Mouse (Mus musculus) midbrain, embryonic 13.5 days (tissue): ENCODE measurements around the gene Nfam1. TPM values are rescaled to one million over a fixed set of nuclear protein-coding genes. Genes with fewer than 3 reads are reported as not detected.
A peak's percentile ranks its signal among the peaks of the same experiment; 100 is the strongest.
"Not testable (repeated sequence)": the region's sequence is repeated elsewhere in the genome, so short reads cannot be mapped to it uniquely, and the experiment has no call there.

Experiments
- ATAC-seq: fragments of 200-750 bp; cut with Nextera tagmentation; 2 replicates; pipeline ENCODE4 v1.8.0; 2017; ENCODE audit warnings: mild to moderate bottlenecking, moderate TSS enrichment, moderate library complexity
- H3K27ac ChIP-seq: fragments of 300-500 bp; sonication (generic); 2 replicates; pipeline ENCODE4 v1.5.1; 2015; ENCODE audit warnings: inconsistent platforms, mild to moderate bottlenecking, moderate library complexity
- H3K27me3 ChIP-seq: fragments of 300-500 bp; sonication (generic); 2 replicates; pipeline ENCODE4 v1.6.1; 2015; ENCODE audit warnings: mild to moderate bottlenecking, inconsistent platforms
- H3K36me3 ChIP-seq: fragments of 300-500 bp; sonication (generic); 2 replicates; pipeline ENCODE4 v1.6.1; 2015; ENCODE audit warnings: mild to moderate bottlenecking, inconsistent platforms
- H3K4me1 ChIP-seq: fragments of 300-500 bp; sonication (generic); replicated peaks from 2 replicates; pipeline ENCODE4 v1.6.1; 2015; ENCODE audit warnings: inconsistent platforms
- H3K4me2 ChIP-seq: fragments of 300-500 bp; sonication (generic); replicated peaks from 2 replicates; pipeline ENCODE4 v1.6.1; 2015; ENCODE audit warnings: moderate library complexity, mild to moderate bottlenecking, inconsistent platforms
- H3K4me3 ChIP-seq: fragments of 300-500 bp; sonication (generic); replicated peaks from 2 replicates; pipeline ENCODE4 v1.5.1; 2015; ENCODE audit warnings: mild to moderate bottlenecking, inconsistent platforms
- H3K9ac ChIP-seq: fragments of 300-500 bp; sonication (generic); replicated peaks from 2 replicates; pipeline ENCODE4 v1.6.1; 2015; ENCODE audit warnings: mild to moderate bottlenecking, inconsistent platforms
- H3K9me3 ChIP-seq: fragments of 300-500 bp; sonication (generic); 2 replicates; pipeline ENCODE4 v1.6.1; 2016; ENCODE audit warnings: mild to moderate bottlenecking, inconsistent platforms
- WGBS: fragments of 180-500 bp; shearing (Covaris S2); methylation state at CpG from one replicate; pipeline ENCODE4 v1.1.7; 2015; 5-methylcytosine and 5-hydroxymethylcytosine counted together
- polyA plus RNA-seq: library from polyadenylated mRNA; unstranded; fragments of >200 nt; fragmentation: Nextera tagmentation; extraction: Ambion mirVana; gene quantifications from 2 replicates; pipeline ENCODE4 v1.2.1, GENCODE M21; 2015

The Nfam1 gene
- 2.4 and 2.5 TPM in 2 replicates for polyA plus RNA-seq

DNA sequence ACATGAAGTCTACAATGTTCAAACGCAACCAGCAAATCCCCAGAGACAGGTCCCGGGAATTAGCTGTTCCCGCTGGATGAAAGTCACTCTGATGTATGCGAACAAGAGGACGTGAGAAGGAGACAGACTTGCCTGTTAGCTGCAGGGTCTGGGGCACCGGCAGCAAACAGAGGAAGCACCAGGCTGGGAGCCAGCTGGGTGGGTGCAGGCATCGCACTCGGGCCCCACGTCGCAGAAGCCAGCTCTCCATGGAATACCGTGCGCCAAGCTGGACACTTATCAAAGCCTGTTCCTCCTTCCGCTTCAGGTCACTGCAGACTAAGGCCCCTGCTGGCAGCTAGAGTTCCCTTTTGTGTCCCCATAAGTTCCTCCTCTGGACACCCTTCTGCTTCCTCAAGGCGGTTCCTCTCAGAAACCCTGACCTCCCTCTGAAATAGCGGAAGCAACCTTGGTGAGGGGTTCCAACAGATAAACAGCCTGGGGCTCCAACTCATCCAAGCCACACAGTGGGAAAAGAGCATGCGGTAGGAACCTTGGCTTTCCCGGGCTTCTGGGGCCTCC, at the start of gene Nfam1:
Gene Nfam1, minus strand, starts transcription at position 326 of the 561 bp plus-strand sequence.
- Histone ChIP-seq H3K4me2 (peak within 1 kb of the TSS; percentile 49), H3K4me1 (peaks cover 60% of the 10 kb centered on the region)

DNA sequence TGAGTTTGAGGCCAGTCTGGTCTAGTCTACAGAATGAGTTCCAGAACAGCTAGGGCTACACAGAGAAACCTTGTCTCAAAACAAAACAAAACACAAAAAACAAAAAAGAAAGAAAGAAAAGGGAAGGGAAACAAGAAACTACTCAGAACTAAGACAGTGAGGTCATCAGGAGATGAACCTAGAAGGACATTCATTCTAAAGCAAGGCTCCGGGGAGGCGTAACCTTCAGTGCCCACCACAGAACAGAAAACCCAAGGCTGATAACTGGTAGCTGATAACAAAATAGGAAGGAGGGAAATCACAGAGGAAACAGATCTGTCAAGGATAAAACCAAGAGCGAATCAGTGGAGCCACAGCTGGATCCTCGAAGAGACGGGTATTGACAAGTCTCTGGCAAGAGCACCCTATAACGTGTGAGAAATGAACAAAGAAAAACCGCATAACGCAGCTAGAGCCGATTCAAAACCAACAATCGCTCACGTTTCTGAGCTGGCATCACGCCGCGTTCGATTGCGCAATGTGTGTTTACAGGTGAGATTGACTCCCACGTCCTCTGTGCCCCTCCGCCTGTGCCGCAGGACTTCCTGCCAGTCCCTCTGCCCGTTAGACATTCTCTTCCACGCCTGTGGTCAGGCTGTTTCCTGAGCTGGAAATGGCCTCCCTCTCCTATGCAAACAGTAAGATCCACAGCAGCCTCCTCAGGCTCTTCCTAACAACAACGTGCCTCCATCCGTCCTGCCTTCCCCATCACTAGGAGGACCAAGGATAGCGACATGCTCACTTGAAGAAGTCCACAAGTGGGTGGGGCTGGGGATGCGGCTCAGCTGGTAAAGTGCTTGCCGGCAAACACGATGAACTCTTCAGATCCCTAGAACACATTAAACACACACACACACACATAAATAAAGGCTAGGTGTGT, 42.8 kb upstream of the Nfam1 start:
- ATAC-seq, result no peak
- H3K4me3 ChIP-seq, result no peak overlapping the region
- no peaks in the 10 kb centered on the region for H3K9me3 ChIP-seq
- H3K4me1 ChIP-seq, result peaks cover 4% of the 10 kb centered on the region; the same call in 1 of the 2 replicates
- no peak overlapping the region for H3K4me2 ChIP-seq
- H3K36me3 ChIP-seq, result no peaks in the 10 kb centered on the region
- peaks cover 6% of the 10 kb centered on the region; the same call in 1 of the 2 replicates for H3K27me3 ChIP-seq
- H3K9ac ChIP-seq, result no peak overlapping the region
- H3K27ac ChIP-seq, result no peak overlapping the region
- WGBS, result 66% methylated on average over 27 of the region's 27 CpGs

More for the DNA sequence above, at the start of gene Nfam1:
- H3K9ac ChIP-seq, result peak within 1 kb of the TSS; percentile 12; the same call in 1 of the 2 replicates
- H3K4me3 ChIP-seq, result no peak within 1 kb of the TSS
- ATAC-seq, result no peak
- H3K9me3 ChIP-seq, result no peaks in the 10 kb centered on the region
- H3K27me3 ChIP-seq, result peaks cover 32% of the 10 kb centered on the region
- 30% methylated on average over 17 of the region's 17 CpGs for WGBS
- H3K36me3 ChIP-seq, result no peaks in the 10 kb centered on the region
- H3K27ac ChIP-seq, result no peak within 1 kb of the TSS; the same call in 1 of the 2 replicates

DNA sequence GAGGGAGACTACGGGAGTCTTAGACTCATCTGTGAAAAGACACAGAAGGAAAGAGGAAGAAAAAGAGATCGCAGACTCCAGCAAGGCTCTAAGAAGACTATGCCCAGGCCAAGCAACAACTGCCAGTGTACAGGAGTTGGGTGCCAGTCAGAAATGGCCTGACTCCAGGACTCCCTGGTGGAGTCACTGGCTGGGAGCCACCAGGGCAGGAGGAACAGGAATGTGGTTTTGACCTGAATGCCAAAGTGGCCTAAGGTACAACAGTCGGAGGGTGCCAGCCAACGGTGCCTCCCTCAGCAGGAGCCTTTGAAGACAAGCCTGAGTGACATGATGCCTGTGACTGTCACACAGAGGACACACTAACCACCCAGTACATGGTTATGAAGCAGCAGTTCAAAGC, 41.1 kb upstream of the Nfam1 start:
- Histone ChIP-seq H3K4me1 (peaks cover 4% of the 10 kb centered on the region; the same call in 1 of the 2 replicates), H3K4me2 (no peak overlapping the region), H3K9me3 (no peaks in the 10 kb centered on the region), H3K9ac (no peak overlapping the region), H3K27me3 (peaks cover 6% of the 10 kb centered on the region; the same call in 1 of the 2 replicates), H3K27ac (no peak overlapping the region), H3K4me3 (no peak overlapping the region), H3K36me3 (no peaks in the 10 kb centered on the region)
- no peak for ATAC-seq
- WGBS, result 87% methylated on average over 4 of the region's 4 CpGs

DNA sequence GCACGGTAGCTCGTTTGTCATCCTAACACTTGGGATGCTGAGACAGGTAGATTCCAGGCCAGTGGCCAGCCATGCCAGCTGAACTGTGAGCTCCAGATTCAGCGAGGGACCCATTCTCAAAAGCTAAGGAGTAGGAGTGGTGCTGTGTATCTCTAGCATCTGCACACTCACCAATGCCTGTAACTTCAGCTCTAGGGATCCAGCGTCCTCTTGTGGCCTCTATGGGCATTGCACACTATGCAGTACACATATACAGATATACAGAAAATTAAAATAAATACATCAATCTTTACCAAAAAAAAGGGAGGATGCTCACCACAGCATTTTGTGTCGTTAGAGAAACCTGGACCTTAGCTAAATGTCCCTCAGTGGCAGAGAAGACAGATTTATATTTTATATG, 38.6 kb upstream of the Nfam1 start:
- H3K27me3 ChIP-seq, result peaks cover 3% of the 10 kb centered on the region; the same call in 1 of the 2 replicates
- no peaks in the 10 kb centered on the region for H3K9me3 ChIP-seq
- WGBS, result 89% methylated on average over 5 of the region's 5 CpGs
- no peak overlapping the region for H3K9ac ChIP-seq
- no peak overlapping the region for H3K4me2 ChIP-seq
- no peak overlapping the region for H3K27ac ChIP-seq
- H3K4me3 ChIP-seq, result no peak overlapping the region
- no peaks in the 10 kb centered on the region; the same call in 1 of the 2 replicates for H3K4me1 ChIP-seq
- no peak for ATAC-seq
- no peaks in the 10 kb centered on the region for H3K36me3 ChIP-seq

DNA sequence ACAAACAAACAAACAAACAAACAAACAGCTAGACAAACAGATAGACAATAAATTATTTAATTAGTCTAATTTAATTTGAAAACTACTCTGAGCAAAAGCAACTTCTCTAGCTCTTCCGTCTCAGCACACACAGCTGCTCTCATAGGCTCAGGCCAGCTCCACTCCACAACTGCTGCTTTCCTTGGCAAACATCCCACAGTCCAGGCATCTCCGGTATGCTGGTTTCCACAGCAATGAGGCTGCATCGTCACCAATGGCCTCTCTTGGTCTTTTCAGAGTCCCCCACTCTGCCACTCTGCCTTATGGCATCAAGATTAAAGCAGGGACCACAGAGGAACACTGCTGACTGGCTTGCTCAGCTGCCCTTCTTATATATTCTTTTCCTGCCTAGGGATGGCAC, 37.8 kb upstream of the Nfam1 start:
- 79% methylated on average over 3 of the region's 3 CpGs for WGBS
- Histone ChIP-seq H3K4me1 (no peaks in the 10 kb centered on the region; the same call in 1 of the 2 replicates), H3K27ac (no peak overlapping the region)

DNA sequence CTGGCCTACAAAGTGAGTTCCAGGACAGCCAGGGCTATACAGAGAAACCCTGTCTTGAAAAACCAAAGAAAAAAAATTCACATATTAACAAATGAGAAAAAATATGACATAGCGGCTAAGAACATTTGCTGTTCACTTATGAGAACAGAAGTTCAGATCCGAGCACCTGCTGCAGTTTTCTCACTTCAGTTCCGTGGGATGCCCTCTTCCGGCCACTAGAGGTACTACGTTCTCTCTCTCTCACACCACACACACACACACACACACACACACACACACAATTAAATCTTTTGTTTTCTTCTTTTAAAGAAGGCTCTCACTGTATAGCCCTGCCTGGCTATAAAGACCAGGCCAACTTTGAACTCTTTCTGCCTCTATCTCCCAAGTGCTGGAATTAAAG, 35.2 kb upstream of the Nfam1 start:
- Histone ChIP-seq H3K27me3 (no peaks in the 10 kb centered on the region), H3K4me2 (no peak overlapping the region), H3K27ac (no peak overlapping the region), H3K4me3 (no peak overlapping the region), H3K9me3 (no peaks in the 10 kb centered on the region), H3K9ac (no peak overlapping the region), H3K36me3 (no peaks in the 10 kb centered on the region), H3K4me1 (no peaks in the 10 kb centered on the region)
- ATAC-seq, result no peak
- 96% methylated on average over 5 of the region's 5 CpGs for WGBS

More for the DNA sequence above, 37.8 kb upstream of the Nfam1 start:
- no peak overlapping the region for H3K9ac ChIP-seq
- H3K4me3 ChIP-seq, result no peak overlapping the region
- H3K4me2 ChIP-seq, result no peak overlapping the region
- H3K36me3 ChIP-seq, result no peaks in the 10 kb centered on the region
- ATAC-seq, result 0 out of 2 replicates have a peak, but pooled peaks have one; percentile 40
- H3K27me3 ChIP-seq, result no peaks in the 10 kb centered on the region
- no peaks in the 10 kb centered on the region for H3K9me3 ChIP-seq

DNA sequence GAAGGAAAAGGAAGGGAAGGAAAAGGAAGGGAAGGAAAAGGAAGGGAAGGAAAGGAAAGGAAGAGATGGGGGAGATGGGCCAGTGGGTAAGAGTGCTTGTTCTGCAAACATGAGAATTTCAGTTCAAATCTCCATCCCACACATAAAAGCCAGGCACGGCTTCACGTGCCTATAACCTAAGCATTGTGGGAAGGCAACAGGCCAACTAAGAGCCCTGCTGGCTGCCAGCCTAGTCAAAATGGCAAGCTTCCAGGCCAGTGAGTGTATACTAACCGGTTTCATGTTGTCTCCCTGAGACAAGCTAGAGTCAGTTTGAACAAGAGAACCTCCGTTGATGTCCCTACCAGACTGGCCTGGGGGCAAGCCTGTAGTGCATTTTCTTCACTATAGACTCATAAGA, 32.4 kb upstream of the Nfam1 start:
- Histone ChIP-seq H3K4me3 (no peak overlapping the region), H3K36me3 (no peaks in the 10 kb centered on the region), H3K4me1 (peaks cover 7% of the 10 kb centered on the region), H3K9ac (no peak overlapping the region), H3K27me3 (no peaks in the 10 kb centered on the region), H3K27ac (no peak overlapping the region), H3K4me2 (no peak overlapping the region), H3K9me3 (no peaks in the 10 kb centered on the region)
- WGBS, result 81% methylated on average over 4 of the region's 4 CpGs
- ATAC-seq, result no peak

DNA sequence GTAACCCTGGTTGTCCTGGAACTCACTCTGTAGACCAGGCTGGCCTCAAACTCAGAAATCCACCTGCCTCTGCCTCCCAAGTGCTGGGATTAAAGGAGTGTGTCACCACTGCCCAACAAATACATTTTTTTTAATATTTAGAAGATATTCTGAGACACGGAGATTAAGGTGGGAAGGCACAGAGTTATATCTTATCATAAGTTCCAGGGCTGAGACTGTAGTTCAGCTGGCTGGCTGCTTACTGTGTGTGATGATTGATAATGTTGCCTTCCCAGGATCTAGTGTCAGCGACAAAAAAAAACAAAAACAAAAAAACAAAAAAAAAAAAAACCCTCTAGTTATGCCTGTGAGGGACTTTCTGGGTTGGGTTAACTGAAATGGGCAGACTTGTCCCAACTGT, 29.5 kb upstream of the Nfam1 start:
- 91% methylated on average over 2 of the region's 2 CpGs for WGBS

DNA sequence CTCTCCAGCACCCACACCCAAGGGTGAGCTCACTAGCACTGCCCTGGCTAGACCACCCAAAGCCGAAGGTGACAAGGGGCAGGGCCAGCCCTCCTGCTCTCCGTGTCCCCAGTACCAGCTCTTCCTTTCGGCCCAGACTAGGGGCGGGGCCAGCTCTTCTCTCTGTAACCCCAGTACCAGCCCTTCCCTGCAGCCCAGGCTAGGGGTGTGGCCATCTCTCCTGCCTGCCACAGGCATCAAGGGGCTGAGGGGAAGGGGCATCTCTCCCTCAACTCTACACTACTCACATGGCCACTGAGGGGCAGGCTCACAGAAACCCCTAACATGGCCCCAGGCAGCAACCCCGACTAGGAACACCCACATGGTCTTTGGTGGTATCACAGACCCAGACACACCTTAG, 28.6 kb upstream of the Nfam1 start:
- WGBS, result 23% methylated on average over 5 of the region's 5 CpGs
- no peaks in the 10 kb centered on the region for H3K27me3 ChIP-seq
- 0 out of 2 replicates have a peak, but pooled peaks have one; percentile 57 for ATAC-seq

More for the DNA sequence above, 29.5 kb upstream of the Nfam1 start:
- peaks cover 30% of the 10 kb centered on the region for H3K4me1 ChIP-seq
- not testable (repeated sequence) for H3K36me3 ChIP-seq, H3K27me3 ChIP-seq, H3K27ac ChIP-seq, H3K4me2 ChIP-seq, ATAC-seq, H3K4me3 ChIP-seq, H3K9me3 ChIP-seq, H3K9ac ChIP-seq

DNA sequence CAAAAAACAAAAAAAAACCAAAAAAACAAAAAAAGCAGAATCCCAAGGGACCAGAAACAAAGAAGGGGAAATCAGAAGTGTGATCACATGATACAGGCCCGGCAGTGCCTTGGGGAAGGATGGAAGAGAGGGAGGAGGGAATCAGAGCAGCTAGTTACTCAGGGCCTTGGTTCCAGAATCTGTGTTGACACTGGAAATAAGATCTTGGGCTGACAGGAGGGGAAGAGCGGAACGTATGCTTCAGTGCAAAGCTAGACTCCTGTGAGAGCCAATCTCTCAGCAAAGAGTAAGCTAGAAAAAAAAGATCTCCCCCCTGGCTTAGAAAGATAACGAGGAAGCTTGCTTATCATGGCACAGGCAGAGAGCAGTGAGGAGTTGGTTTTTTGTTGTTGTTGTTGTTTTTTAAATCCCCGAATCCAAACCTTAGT, 26.1 kb upstream of the Nfam1 start:
- no peak overlapping the region for H3K4me2 ChIP-seq
- peaks cover 52% of the 10 kb centered on the region for H3K4me1 ChIP-seq
- no peaks in the 10 kb centered on the region for H3K9me3 ChIP-seq
- H3K36me3 ChIP-seq, result no peaks in the 10 kb centered on the region
- H3K9ac ChIP-seq, result no peak overlapping the region
- no peaks in the 10 kb centered on the region for H3K27me3 ChIP-seq
- no peak overlapping the region for H3K4me3 ChIP-seq
- ATAC-seq, result no peak
- peak overlapping the region; percentile 71 for H3K27ac ChIP-seq
- WGBS, result 32% methylated on average over 5 of the region's 5 CpGs

More for the DNA sequence above, 28.6 kb upstream of the Nfam1 start:
- Histone ChIP-seq H3K36me3 (no peaks in the 10 kb centered on the region), H3K9me3 (no peaks in the 10 kb centered on the region), H3K4me1 (peaks cover 39% of the 10 kb centered on the region), H3K4me2 (no peak overlapping the region), H3K27ac (no peak overlapping the region), H3K9ac (no peak overlapping the region), H3K4me3 (no peak overlapping the region)

DNA sequence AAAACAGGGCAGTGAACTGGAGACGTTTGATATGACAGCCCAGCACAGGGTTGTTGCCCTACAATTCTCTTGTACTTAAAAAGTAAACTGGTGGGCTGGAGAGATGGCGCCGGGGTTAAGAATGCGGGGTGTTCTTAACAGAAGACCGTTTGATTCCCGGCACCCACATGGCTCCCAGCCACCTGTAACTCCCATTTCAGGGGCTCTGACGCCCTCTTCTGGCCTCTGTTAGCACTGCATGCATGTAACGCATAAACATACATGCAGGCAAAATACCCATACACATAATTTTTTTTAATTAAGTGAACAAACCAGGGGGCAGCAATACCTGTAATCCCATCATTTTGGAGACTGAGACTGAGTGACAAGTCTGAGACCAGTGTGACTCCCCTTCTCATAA, 24.4 kb upstream of the Nfam1 start:
- Histone ChIP-seq H3K4me3 (no peak overlapping the region), H3K4me2 (peak overlapping the region; percentile 60; the same call in 1 of the 2 replicates), H3K4me1 (peaks cover 63% of the 10 kb centered on the region), H3K27ac (peak overlapping the region; percentile 95), H3K27me3 (no peaks in the 10 kb centered on the region; the same call in 1 of the 2 replicates), H3K9ac (no peak overlapping the region), H3K36me3 (no peaks in the 10 kb centered on the region), H3K9me3 (no peaks in the 10 kb centered on the region)
- ATAC-seq, result no peak
- WGBS, result 71% methylated on average over 8 of the region's 8 CpGs
